Mouse (Mus musculus) embryonic facial prominence, embryonic 10.5 days (tissue): ENCODE results near the gene Ecpas. TPM values are rescaled to one million over a fixed set of nuclear protein-coding genes. Genes with fewer than 3 reads are reported as not detected.

Source experiments
- DNase-seq: peaks from one replicate; pipeline ENCODE4 v3.0.0-alpha.2; 2017; ENCODE audit warnings: low spot score
- H3K27ac ChIP-seq: fragments of 300-500 bp; sonication (generic); replicated peaks from 2 replicates; pipeline ENCODE4 v1.5.1; 2016; ENCODE audit warnings: mild to moderate bottlenecking
- H3K27me3 ChIP-seq: fragments of 300-500 bp; sonication (generic); replicated peaks from 2 replicates; pipeline ENCODE4 v1.6.1; 2016; ENCODE audit warnings: low read depth, mild to moderate bottlenecking; ENCODE audit not compliant: poor library complexity, severe bottlenecking
- H3K36me3 ChIP-seq: fragments of 300-500 bp; sonication (generic); replicated peaks from 2 replicates; pipeline ENCODE4 v1.6.1; 2016; ENCODE audit warnings: mild to moderate bottlenecking, moderate library complexity
- H3K4me1 ChIP-seq: fragments of 300-500 bp; sonication (generic); 2 replicates; pipeline ENCODE4 v1.6.1; 2016
- H3K4me3 ChIP-seq: fragments of 300-500 bp; sonication (generic); 2 replicates; pipeline ENCODE4 v1.5.1; 2016; ENCODE audit warnings: mild to moderate bottlenecking, moderate library complexity
- H3K9me3 ChIP-seq: fragments of 300-500 bp; sonication (generic); 2 replicates; pipeline ENCODE4 v1.6.1; 2016; ENCODE audit warnings: mild to moderate bottlenecking
- WGBS: fragments of 180-500 bp; shearing (Covaris S2); methylation state at CpG from one replicate; pipeline ENCODE4 v1.1.7; 2016; 5-methylcytosine and 5-hydroxymethylcytosine counted together
- polyA plus RNA-seq: library from polyadenylated mRNA; unstranded; fragments of >200 nt; fragmentation: Nextera tagmentation; extraction: Ambion mirVana; gene quantifications from 2 replicates; pipeline ENCODE4 v1.2.1, GENCODE M21; 2016

Ecpas gene
- polyA plus RNA-seq, 1 experiment from 2014 or later = 33.7 TPM

- no peaks in the 10 kb centered on the region for H3K4me1 ChIP-seq
- no peak overlapping the region for H3K4me3 ChIP-seq
- no peak overlapping the region for H3K27ac ChIP-seq
- no peaks in the 10 kb centered on the region for H3K9me3 ChIP-seq
- no peaks in the 10 kb centered on the region for H3K36me3 ChIP-seq
- H3K27me3 ChIP-seq = no peaks in the 10 kb centered on the region
- no peak for DNase-seq
Observed at GRCm38 (mm10) chr4:58898318-58898717, 14.2 kb downstream of the Ecpas start.

- Histone ChIP-seq H3K36me3 (no peaks in the 10 kb centered on the region), H3K4me1 (no peaks in the 10 kb centered on the region), H3K27ac (no peak overlapping the region), H3K9me3 (no peaks in the 10 kb centered on the region), H3K4me3 (no peak overlapping the region), H3K27me3 (no peaks in the 10 kb centered on the region)
- no peak for DNase-seq
- WGBS = 74% methylated on average over 4 of the region's 4 CpGs
Observed at GRCm38 (mm10) chr4:58897436-58897835, 15.1 kb downstream of the Ecpas start.

- Histone ChIP-seq H3K4me3 (no peak overlapping the region), H3K4me1 (no peaks in the 10 kb centered on the region), H3K9me3 (no peaks in the 10 kb centered on the region), H3K27me3 (no peaks in the 10 kb centered on the region), H3K36me3 (no peaks in the 10 kb centered on the region), H3K27ac (no peak overlapping the region)
- no peak for DNase-seq
- 86% methylated on average over 7 of the region's 7 CpGs for WGBS
Observed at GRCm38 (mm10) chr4:58894399-58894798, 18.1 kb downstream of the Ecpas start.

- Histone ChIP-seq H3K27me3 (no peaks in the 10 kb centered on the region), H3K9me3 (no peaks in the 10 kb centered on the region), H3K4me3 (no peak overlapping the region), H3K27ac (no peak overlapping the region), H3K4me1 (no peaks in the 10 kb centered on the region), H3K36me3 (no peaks in the 10 kb centered on the region)
- DNase-seq = no peak
- WGBS = 86% methylated on average over 4 of the region's 4 CpGs
Observed at GRCm38 (mm10) chr4:58890035-58890782, 22.3 kb downstream of the Ecpas start.

GRCm38 (mm10) chr4:58888568-58888967, 24.0 kb downstream of the Ecpas start:
- no peaks in the 10 kb centered on the region for H3K4me1 ChIP-seq
- H3K36me3 ChIP-seq = no peaks in the 10 kb centered on the region
- no peaks in the 10 kb centered on the region for H3K27me3 ChIP-seq
- no peak overlapping the region for H3K4me3 ChIP-seq
- DNase-seq = no peak
- 97% methylated on average over 1 of the region's 1 CpGs for WGBS
- H3K27ac ChIP-seq = no peak overlapping the region
- H3K9me3 ChIP-seq = no peaks in the 10 kb centered on the region

GRCm38 (mm10) chr4:58887626-58888025, 24.9 kb downstream of the Ecpas start:
- Histone ChIP-seq H3K27me3 (no peaks in the 10 kb centered on the region), H3K27ac (no peak overlapping the region), H3K9me3 (no peaks in the 10 kb centered on the region), H3K36me3 (peaks cover 4% of the 10 kb centered on the region; the same call in 1 of the 2 replicates), H3K4me1 (no peaks in the 10 kb centered on the region), H3K4me3 (no peak overlapping the region)
- DNase-seq = no peak
- WGBS = 87% methylated on average over 3 of the region's 3 CpGs

DNA sequence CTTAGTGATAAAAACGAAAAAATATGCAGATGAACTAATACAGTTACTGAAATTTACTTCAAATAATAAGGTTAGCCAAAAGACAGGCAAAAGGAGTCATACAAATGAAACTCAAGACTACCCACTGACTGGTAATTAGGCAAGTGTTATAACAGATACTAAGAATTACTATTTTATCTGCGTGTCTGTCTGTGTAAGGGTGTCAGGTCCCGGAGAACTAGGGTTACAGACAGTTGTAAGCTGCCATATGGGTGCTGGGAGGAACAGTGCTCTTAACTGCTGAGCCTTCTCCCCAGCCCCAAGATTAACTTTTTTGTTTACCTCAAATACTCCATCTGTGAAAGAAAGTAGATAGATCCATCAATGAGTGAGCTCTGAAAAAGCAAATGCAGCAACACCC, 25.8 kb downstream of the Ecpas start:
- 91% methylated on average over 3 of the region's 3 CpGs for WGBS
- no peak for DNase-seq

GRCm38 (mm10) chr4:58885341-58885740, 27.2 kb downstream of the Ecpas start:
- Histone ChIP-seq H3K27ac (no peak overlapping the region), H3K36me3 (peaks cover 12% of the 10 kb centered on the region), H3K4me3 (no peak overlapping the region), H3K4me1 (no peaks in the 10 kb centered on the region), H3K27me3 (no peaks in the 10 kb centered on the region), H3K9me3 (no peaks in the 10 kb centered on the region)
- DNase-seq = no peak
- 89% methylated on average over 5 of the region's 5 CpGs for WGBS

More for the DNA sequence above, 25.8 kb downstream of the Ecpas start:
- Histone ChIP-seq H3K36me3 (peaks cover 9% of the 10 kb centered on the region), H3K9me3 (no peaks in the 10 kb centered on the region), H3K4me3 (no peak overlapping the region), H3K27ac (no peak overlapping the region), H3K27me3 (no peaks in the 10 kb centered on the region), H3K4me1 (no peaks in the 10 kb centered on the region)

- Histone ChIP-seq H3K27me3 (no peaks in the 10 kb centered on the region), H3K27ac (no peak overlapping the region), H3K36me3 (peaks cover 12% of the 10 kb centered on the region), H3K4me1 (no peaks in the 10 kb centered on the region), H3K9me3 (no peaks in the 10 kb centered on the region), H3K4me3 (no peak overlapping the region)
- no peak for DNase-seq
- WGBS = 72% methylated on average over 2 of the region's 2 CpGs
Observed at GRCm38 (mm10) chr4:58883841-58884240, 28.7 kb downstream of the Ecpas start.

GRCm38 (mm10) chr4:58874373-58874772, 38.2 kb downstream of the Ecpas start:
- no peaks in the 10 kb centered on the region for H3K9me3 ChIP-seq
- no peak overlapping the region for H3K27ac ChIP-seq
- peaks cover 38% of the 10 kb centered on the region for H3K36me3 ChIP-seq
- no peak overlapping the region for H3K4me3 ChIP-seq
- H3K4me1 ChIP-seq = no peaks in the 10 kb centered on the region
- 87% methylated on average over 4 of the region's 4 CpGs for WGBS
- DNase-seq = no peak
- no peaks in the 10 kb centered on the region for H3K27me3 ChIP-seq

DNA sequence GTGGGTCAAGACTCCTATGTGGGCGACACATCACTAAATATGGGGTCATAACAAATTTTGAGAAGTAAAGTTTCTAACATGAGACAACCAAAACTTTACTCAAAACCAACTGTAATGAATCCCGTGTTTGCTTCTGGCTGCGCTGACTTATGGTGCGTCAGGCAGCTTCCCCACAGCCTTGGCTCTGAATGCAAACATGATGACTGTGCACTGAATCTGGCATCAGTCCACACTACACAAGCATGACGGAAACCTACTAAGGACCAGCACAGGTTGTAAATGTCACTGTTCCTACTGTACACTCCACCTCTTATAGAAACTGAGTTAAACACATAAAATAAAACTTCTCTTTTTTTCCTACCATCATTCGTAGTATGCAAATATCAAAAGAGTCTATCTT, 45.3 kb downstream of the Ecpas start:
- peaks cover 38% of the 10 kb centered on the region for H3K36me3 ChIP-seq
- WGBS = 92% methylated on average over 6 of the region's 6 CpGs
- H3K4me1 ChIP-seq = no peaks in the 10 kb centered on the region
- DNase-seq = no peak
- no peaks in the 10 kb centered on the region for H3K9me3 ChIP-seq
- H3K27me3 ChIP-seq = no peaks in the 10 kb centered on the region
- H3K27ac ChIP-seq = no peak overlapping the region
- H3K4me3 ChIP-seq = no peak overlapping the region

DNA sequence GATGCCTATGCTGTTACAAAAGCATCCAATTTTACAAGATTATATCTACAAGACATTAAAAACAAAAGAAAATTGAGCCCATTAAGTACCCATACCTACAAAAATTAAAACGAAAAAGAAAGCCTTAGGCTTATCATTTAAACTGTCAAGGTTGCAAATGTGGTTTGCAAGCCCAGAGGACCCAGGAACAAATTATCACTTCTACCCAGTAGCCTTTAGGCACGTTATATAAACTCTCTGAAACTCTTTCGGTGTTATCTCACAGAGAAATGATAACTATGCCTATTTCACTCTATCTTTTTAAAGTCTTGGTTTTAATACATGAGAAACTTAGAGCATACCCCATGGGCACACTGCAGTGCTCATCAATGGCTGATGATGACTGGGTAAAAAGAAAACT, 79.6 kb downstream of the Ecpas start:
- WGBS = 89% methylated on average over 3 of the region's 3 CpGs
- Histone ChIP-seq H3K4me3 (no peak overlapping the region), H3K9me3 (no peaks in the 10 kb centered on the region), H3K27me3 (no peaks in the 10 kb centered on the region), H3K27ac (no peak overlapping the region), H3K4me1 (no peaks in the 10 kb centered on the region), H3K36me3 (peaks cover 65% of the 10 kb centered on the region)
- no peak for DNase-seq

DNA sequence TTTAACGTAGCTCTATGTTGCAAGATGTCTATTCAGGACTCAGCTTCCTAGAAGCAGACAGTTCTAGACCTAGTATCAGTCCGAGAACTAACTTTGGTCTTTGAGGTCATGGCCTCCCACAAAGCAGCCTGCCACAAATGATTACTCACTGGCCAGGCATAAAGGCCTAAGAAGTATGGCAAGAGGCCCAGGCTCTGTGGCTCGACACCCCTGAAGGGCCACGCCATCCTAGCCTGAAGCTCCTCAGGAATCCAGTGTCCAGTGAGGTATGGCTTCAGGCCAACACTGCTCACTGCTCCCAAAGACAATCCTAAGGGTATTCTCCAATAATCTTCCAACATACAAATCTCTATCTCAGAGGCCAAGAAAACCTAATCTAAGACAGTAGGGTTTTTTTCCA, 86.6 kb downstream of the Ecpas start:
- Histone ChIP-seq H3K9me3 (no peaks in the 10 kb centered on the region), H3K4me3 (no peak overlapping the region), H3K4me1 (no peaks in the 10 kb centered on the region), H3K27me3 (no peaks in the 10 kb centered on the region), H3K27ac (no peak overlapping the region), H3K36me3 (peaks cover 80% of the 10 kb centered on the region)
- 88% methylated on average over 4 of the region's 4 CpGs for WGBS
- DNase-seq = no peak
